In the genomic region with DNA sequence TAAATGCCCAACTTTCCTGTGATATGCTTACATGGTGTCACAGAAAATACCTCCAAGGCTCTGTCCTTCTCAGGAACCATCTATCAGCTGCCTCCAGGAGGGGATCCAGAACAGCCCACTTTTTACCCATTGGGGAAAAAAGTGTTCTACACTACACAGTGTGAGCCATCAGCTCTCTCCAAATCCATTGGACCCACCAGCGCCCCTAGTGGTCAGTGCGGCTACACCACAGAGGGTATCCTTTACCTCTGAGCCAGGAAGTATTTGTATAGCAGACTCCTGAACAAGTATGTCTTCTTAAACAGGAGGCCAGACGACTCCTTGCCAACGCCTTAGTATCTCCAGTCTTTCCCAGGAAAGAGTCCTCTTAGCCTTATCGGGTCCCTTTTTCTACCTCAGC, we compare ENCODE assay signal across 9 mouse cellular contexts. TPM values are rescaled to one million over a fixed set of nuclear protein-coding genes. Genes with fewer than 3 reads are reported as not detected.
DNase-seq lines count a peak whose midpoint lies in the region; ATAC-seq and TF ChIP-seq lines count a peak whose summit lies in the region.
"Had no signal": no experiment of that assay in that cellular context is flagged by ENCODE, and none has a peak within 500 bp of the region (broad histone marks: within the 10 kb centered on the region; RNA-seq: fewer than 3 reads in every experiment).

No protein-coding gene starts in this region.

- DNase-seq in heart, adult 2 months = peak; percentile 19 to 55
- DNase-seq in heart, postnatal 25 days (ENCODE audit: low spot score) = no peak
- peak; percentile 61 for DNase-seq in urinary bladder, postnatal 14 days (ENCODE audit: low spot score)
- no peak for DNase-seq in urinary bladder, adult 18-20 months (ENCODE audit: low spot score in 2 of 2)
- DNase-seq in cerebellum, postnatal 36 days = peak; percentile 18 to 20
- peak; percentile 31 for DNase-seq in liver, postnatal 0 days
- DNase-seq in testis, postnatal 10 days (ENCODE audit: low spot score) = peak; percentile 83

- TF ChIP-seq CTCF in heart, adult 2 months (IDR thresholded peaks at IDR 0.05) = peak; percentile 72
- TF ChIP-seq CTCF in liver, postnatal 0 days (IDR thresholded peaks at IDR 0.05; ENCODE audit: low read depth) = peak; percentile 52

- H3K36me3 ChIP-seq in heart, adult 2 months (ENCODE audit: control insufficient read depth, insufficient read depth, low read length) = no peaks in the 10 kb centered on the region
- no peaks in the 10 kb centered on the region for H3K36me3 ChIP-seq in liver, postnatal 0 days (replicated peaks; ENCODE audit: insufficient read depth, low read length)
- H3K36me3 ChIP-seq in intestine, embryonic 16.5 days (ENCODE audit: control insufficient read depth, insufficient read depth, low read length) = no peaks in the 10 kb centered on the region

- ATAC-seq in liver, postnatal 0 days = no peak
- no peak for ATAC-seq in intestine, embryonic 16.5 days

- no peak for TF ChIP-seq EP300 in heart, adult 2 months (IDR thresholded peaks at IDR 0.05; ENCODE audit: insufficient read depth, low read depth, low read length)
- no peak for TF ChIP-seq EP300 in liver, postnatal 0 days (IDR thresholded peaks at IDR 0.05; ENCODE audit: low read depth)

- no peak overlapping the region for H3K4me3 ChIP-seq in heart, adult 2 months
- no peak overlapping the region for H3K4me3 ChIP-seq in liver, postnatal 0 days (ENCODE audit: low read depth, low read length)
- no peak overlapping the region for H3K4me3 ChIP-seq in intestine, embryonic 16.5 days (ENCODE audit: low read length)

- H3K9me3 ChIP-seq in liver, postnatal 0 days (ENCODE audit: low read length) = no peaks in the 10 kb centered on the region
- peaks cover 6% of the 10 kb centered on the region; the same call in 1 of the 2 replicates for H3K9me3 ChIP-seq in intestine, embryonic 16.5 days (ENCODE audit: control insufficient read depth, low read length)

- no peak overlapping the region for H3K4me2 ChIP-seq in liver, postnatal 0 days (ENCODE audit: low read depth, low read length)
- H3K4me2 ChIP-seq in intestine, embryonic 16.5 days (ENCODE audit: low read depth, low read length) = no peak overlapping the region

- TF ChIP-seq POLR2A in heart, adult 2 months (IDR thresholded peaks at IDR 0.05; ENCODE audit: insufficient read depth, low read depth, low read length) = no peak

- intact Hi-C loops in heart, adult 2 months (cut with DNase I) = no loop called here
- intact Hi-C loops in heart, postnatal 25 days (cut with DNase I) = no loop called here

- H3K9ac ChIP-seq in heart, adult 2 months (ENCODE audit: low read depth, low read length) = no peak overlapping the region
- H3K9ac ChIP-seq in liver, postnatal 0 days (replicated peaks) = no peak overlapping the region
- no peak overlapping the region for H3K9ac ChIP-seq in intestine, embryonic 16.5 days (ENCODE audit: low read depth, low read length)

- no peaks in the 10 kb centered on the region for H3K79me2 ChIP-seq in heart, adult 2 months (replicated peaks; ENCODE audit: control insufficient read depth, insufficient read depth, low read length)

- no peaks in the 10 kb centered on the region; the same call in 1 of the 2 replicates for H3K4me1 ChIP-seq in heart, adult 2 months (ENCODE audit: control insufficient read depth, insufficient read depth, low read length)
- H3K4me1 ChIP-seq in liver, postnatal 0 days (ENCODE audit: insufficient read depth) = no peaks in the 10 kb centered on the region
- no peaks in the 10 kb centered on the region for H3K4me1 ChIP-seq in intestine, embryonic 16.5 days (ENCODE audit: control insufficient read depth, insufficient read depth, low read length)

- 84% methylated on average over 5 of the region's 5 CpGs for WGBS in heart, adult 2 months
- 74% methylated on average over 5 of the region's 5 CpGs for WGBS in liver, postnatal 0 days (ENCODE audit: insufficient replicate concordance)
- 88% methylated on average over 5 of the region's 5 CpGs for WGBS in intestine, embryonic 16.5 days

- H3K27ac ChIP-seq in heart, adult 2 months = no peak overlapping the region
- H3K27ac ChIP-seq in liver, postnatal 0 days (ENCODE audit: low read depth) = no peak overlapping the region
- H3K27ac ChIP-seq in intestine, embryonic 16.5 days (ENCODE audit: low read length) = no peak overlapping the region

- no peaks in the 10 kb centered on the region for H3K27me3 ChIP-seq in heart, adult 2 months (ENCODE audit: control insufficient read depth, insufficient read depth, low read length)
- no peaks in the 10 kb centered on the region for H3K27me3 ChIP-seq in liver, postnatal 0 days (ENCODE audit: insufficient read depth, low read length)
- no peaks in the 10 kb centered on the region for H3K27me3 ChIP-seq in intestine, embryonic 16.5 days (replicated peaks; ENCODE audit: control insufficient read depth, insufficient read depth, low read length)

RNA-seq across cellular contexts. Expression of gene Nkd2, which starts 32.4 kb away (rescaled TPM):
- 1 to 10 TPM; 1.2 to 2.3 TPM for total RNA-seq in heart, adult 2 months (2021)
- 1.9 and 2.3 TPM in 2 replicates for polyA plus RNA-seq in heart, adult 2 months (2012; rRNA removed)
- 1 to 10 TPM; 1.2 TPM for total RNA-seq in heart, postnatal 25 days (2021)
- 0.13 and 0.15 TPM in 2 replicates for polyA plus RNA-seq in liver, postnatal 0 days (2015; fragmentation: Nextera tagmentation; extraction: Ambion mirVana)
- polyA plus RNA-seq in intestine, embryonic 16.5 days (2015; fragmentation: Nextera tagmentation; extraction: Ambion mirVana) = 4.1 and 4.2 TPM in 2 replicates
- total RNA-seq: neutrophil, adult 5-6 weeks had no signal

RNA-seq across cellular contexts. Expression of gene Trip13, which starts 57.8 kb away (rescaled TPM):
- total RNA-seq in heart, adult 2 months (2021) = under 1 TPM; 0.14 to 0.21 TPM
- polyA plus RNA-seq in heart, adult 2 months (2012; rRNA removed) = 0.20 and 0.27 TPM in 2 replicates
- total RNA-seq in heart, postnatal 25 days (2021) = under 1 TPM; 0.17 to 0.39 TPM
- 6.9 and 7.7 TPM in 2 replicates for polyA plus RNA-seq in liver, postnatal 0 days (2015; fragmentation: Nextera tagmentation; extraction: Ambion mirVana)
- polyA plus RNA-seq in intestine, embryonic 16.5 days (2015; fragmentation: Nextera tagmentation; extraction: Ambion mirVana) = 26.2 and 32.2 TPM in 2 replicates

RNA-seq across cellular contexts. Expression of gene Brd9, which starts 57.8 kb away (rescaled TPM):
- 10 to 100 TPM; 20.3 to 21.3 TPM for total RNA-seq in heart, adult 2 months (2021)
- polyA plus RNA-seq in heart, adult 2 months (2012; rRNA removed) = 25.7 and 38.8 TPM in 2 replicates
- total RNA-seq in heart, postnatal 25 days (2021) = 10 to 100 TPM; 22.9 to 23.9 TPM
- 10.3 and 10.6 TPM in 2 replicates for polyA plus RNA-seq in liver, postnatal 0 days (2015; fragmentation: Nextera tagmentation; extraction: Ambion mirVana)
- 35.7 and 37.4 TPM in 2 replicates for polyA plus RNA-seq in intestine, embryonic 16.5 days (2015; fragmentation: Nextera tagmentation; extraction: Ambion mirVana)

Comparison
In these comparisons a context has a peak if more than half of its experiments do, and no peak if none do; other contexts are left out.
1. DNase-seq: peak in heart, adult 2 months (2 of 2), urinary bladder, postnatal 14 days (single experiment), cerebellum, postnatal 36 days (2 of 2), liver, postnatal 0 days (single experiment) and testis, postnatal 10 days (single experiment); none in heart, postnatal 25 days (single experiment) and urinary bladder, adult 18-20 months (0 of 2).